Mouse (Mus musculus): ENCODE results near the gene Rangap1.
"Not testable (repeated sequence)": the region's sequence is repeated elsewhere in the genome, so short reads cannot be mapped to it uniquely, and the experiment has no call there.

Gene Rangap1

DNA sequence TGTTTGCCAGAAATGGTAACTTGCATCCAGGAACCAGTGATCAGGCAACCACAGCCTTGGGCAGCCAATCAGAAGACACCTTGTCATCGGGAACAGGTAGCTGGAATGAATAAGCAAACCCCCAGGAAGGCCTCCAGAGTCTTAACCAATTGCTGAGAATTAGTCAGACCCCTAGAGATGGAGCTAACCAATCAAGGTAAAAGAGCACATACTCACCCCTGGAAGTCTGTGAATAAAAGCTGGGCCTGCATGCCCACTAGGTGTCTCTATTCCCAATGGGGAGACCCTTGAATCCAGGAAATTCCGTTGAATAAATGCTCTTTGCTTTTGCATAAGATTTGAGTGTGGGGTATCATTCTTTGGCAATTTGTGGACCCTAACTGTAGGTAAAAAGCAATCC is 5.4 kb downstream of the Rangap1 start:
- no peak for DNase-seq (ENCODE audit: low spot score)

DNA sequence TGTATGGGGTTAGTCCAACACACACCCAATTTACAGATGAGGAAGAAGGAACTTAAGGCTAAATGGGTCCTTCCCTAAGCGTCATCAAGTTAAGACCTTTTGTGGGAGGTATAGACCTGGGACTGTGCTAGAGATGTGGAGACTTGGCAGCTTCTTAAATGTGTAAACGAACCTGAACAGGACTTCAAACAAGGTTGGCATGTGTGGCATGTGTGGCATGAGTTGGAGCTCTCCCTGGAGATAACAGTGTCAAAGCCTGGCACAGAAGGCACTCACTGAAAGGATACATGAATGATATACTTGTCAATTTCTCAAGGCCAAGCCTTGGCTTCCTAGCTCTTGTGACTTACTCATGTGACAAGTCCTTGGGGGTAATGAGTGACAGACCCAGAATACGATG is 6.0 kb downstream of the Rangap1 start:
- DNase-seq (ENCODE audit: low spot score), result no peak

DNA sequence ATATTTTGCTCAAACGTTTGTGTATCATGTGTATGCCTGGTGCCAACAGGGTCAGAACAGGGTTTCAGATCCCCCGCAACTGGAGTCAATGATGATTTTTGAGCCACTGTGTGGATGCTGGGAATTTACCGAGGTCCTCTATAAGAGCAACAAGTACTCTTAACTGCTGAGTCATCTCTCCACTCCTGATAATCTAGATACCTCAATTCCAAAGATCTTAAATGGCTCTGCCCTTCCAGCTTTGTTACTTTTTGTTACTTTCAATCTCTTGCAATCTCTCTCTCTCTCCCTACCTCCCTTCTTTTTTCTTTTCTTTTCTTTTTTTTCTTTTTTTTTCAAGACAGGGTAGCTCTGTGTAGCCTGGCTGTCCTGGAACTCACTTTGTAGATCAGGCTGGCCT is 10.3 kb downstream of the Rangap1 start:
- no peak for DNase-seq (ENCODE audit: low spot score)

DNA sequence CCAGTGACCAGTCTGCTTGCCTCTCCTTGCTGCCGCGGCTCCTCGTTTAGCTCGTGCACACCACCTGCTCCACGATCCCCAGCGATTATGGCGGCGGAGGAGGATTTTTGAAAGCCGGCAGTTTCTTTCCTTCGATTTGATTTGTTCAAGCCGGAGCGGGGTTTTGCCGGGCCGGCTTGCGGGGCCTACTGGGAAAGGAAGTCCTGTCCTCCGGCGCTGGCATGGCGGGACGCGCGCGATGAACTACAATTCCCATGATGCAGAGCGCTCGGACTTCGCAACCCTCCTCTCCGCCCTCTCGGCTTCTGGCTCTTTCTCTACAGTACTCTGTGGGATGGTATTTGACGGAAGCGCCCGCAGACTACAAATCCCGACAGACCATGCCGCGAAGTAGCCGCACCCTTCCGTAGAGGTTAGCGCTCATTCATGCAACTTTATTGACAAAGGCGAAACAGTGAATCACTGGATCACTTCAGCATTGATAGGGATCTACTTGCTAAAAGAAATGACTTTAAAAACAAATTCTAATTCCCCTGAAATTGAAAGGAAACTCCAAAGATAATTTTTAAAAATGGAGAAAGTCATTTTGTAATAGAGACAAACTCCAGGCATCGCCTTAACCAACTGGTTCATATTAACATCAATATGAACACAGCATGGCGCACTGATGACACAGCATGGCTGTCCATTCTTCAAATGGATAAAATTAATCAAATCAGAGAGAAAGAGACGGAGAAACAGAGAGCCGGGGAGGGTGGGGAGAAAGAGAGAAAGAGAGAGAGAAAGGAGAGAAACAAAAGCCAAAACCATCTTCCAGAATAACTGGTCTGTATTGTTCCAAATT is 15.3 kb downstream of the Rangap1 start:
- peak; percentile 100 for DNase-seq (ENCODE audit: low spot score)

- DNase-seq (ENCODE audit: low spot score), result peak; percentile 38
These were observed 16.0 kb downstream of the Rangap1 start for GRCm38 (mm10) chr15:81729241-81729791.

GRCm38 (mm10) chr15:81725965-81726364 is 19.4 kb downstream of the Rangap1 start:
- DNase-seq (ENCODE audit: low spot score), result no peak

- no peak for DNase-seq (ENCODE audit: low spot score)
These were observed 21.7 kb downstream of the Rangap1 start for GRCm38 (mm10) chr15:81723653-81724052.

GRCm38 (mm10) chr15:81722361-81722760 is 23.0 kb downstream of the Rangap1 start:
- no peak for DNase-seq (ENCODE audit: low spot score)

- DNase-seq (ENCODE audit: low spot score), result no peak
These were observed 26.2 kb downstream of the Rangap1 start for GRCm38 (mm10) chr15:81719139-81719531.

DNA sequence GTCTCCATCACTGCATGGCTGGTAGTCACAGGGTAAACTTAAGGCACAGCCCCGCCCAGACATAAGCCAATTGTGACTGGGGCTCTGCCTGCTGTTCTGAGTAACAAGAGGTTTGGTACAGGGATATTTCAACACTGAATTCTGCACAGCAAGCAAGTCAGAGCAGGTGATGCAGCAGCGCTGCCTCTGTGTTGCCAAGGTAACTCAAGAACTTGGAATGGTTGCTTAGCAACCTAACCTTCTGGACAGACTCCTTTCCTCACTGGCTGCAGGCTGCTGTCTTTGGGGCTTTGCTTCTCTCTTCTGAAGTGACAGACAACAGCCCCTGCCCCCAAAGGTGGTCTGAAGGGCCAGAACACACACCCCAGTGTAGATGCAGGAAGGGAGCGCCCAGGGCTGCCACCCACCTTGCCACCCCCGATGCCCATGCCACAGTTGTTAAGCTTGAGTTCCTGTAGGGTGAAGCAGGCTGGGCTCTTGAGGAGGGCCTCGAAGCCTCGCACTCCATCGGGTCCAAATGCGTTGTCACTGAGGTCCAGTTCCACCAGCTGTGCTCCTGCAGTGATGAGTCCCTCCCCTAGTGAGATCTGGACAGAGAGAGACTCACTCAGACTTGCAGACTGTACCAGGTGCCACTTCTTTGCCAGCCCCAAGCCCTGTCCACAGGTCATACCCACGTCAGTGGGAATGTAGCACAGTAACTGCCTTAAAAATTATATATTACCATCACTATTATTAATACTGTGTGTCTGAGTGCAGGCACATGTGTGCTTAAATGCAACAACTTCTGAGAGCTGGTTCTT is 26.8 kb downstream of the Rangap1 start:
- no peak for DNase-seq (ENCODE audit: low spot score)

DNA sequence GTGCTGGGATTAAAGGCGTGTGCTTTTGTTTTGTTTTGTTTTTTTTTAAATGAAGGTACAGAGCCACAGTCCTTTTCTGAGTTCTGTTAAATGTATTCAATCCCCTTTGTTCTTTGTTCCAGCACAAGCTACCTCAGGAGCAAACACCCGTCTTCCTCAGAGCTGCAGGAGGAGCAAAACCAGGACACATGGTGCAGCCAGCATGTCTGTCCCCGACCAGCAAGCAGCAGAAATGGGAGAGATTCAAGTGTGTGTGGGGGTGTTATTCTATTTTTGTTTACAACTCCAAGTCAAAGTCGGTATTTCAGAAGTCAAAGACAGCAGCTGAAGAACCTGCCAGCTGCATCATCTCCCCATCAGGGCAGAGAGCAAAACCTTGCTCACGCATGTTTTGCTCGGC is 31.6 kb downstream of the Rangap1 start:
- no peak for DNase-seq (ENCODE audit: low spot score)

DNA sequence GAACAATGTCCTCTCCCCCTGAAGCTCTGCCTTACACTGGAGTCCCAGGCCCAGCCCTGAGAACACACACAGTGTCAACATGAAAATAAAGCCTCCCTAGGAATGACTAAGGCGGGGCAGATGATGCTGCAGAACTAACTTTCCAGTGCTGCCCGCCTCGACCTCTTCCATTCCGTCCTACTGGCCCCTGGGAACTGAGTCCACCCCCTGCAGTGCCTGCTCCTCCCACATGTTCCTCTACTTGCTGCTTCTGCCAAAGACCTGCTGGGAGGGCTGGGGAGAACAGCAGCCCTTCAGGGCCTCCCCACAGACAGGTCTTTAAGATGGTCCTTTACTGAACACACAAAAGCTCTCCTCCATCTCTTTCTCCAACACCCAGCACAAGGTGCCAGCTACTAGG is 34.5 kb downstream of the Rangap1 start:
- no peak for DNase-seq (ENCODE audit: low spot score)

GRCm38 (mm10) chr15:81709686-81710085 is 35.6 kb downstream of the Rangap1 start:
- DNase-seq (ENCODE audit: low spot score), result no peak

- DNase-seq (ENCODE audit: low spot score), result no peak
These were observed 36.3 kb downstream of the Rangap1 start for GRCm38 (mm10) chr15:81708991-81709390.

- no peak for DNase-seq (ENCODE audit: low spot score)
These were observed 42.2 kb downstream of the Rangap1 start for GRCm38 (mm10) chr15:81703094-81703489.

- DNase-seq (ENCODE audit: low spot score), result peak; percentile 47
These were observed 42.8 kb downstream of the Rangap1 start for GRCm38 (mm10) chr15:81702306-81703093.

- DNase-seq (ENCODE audit: low spot score), result not testable (repeated sequence)
These were observed 44.0 kb downstream of the Rangap1 start for GRCm38 (mm10) chr15:81701350-81701749.

DNA sequence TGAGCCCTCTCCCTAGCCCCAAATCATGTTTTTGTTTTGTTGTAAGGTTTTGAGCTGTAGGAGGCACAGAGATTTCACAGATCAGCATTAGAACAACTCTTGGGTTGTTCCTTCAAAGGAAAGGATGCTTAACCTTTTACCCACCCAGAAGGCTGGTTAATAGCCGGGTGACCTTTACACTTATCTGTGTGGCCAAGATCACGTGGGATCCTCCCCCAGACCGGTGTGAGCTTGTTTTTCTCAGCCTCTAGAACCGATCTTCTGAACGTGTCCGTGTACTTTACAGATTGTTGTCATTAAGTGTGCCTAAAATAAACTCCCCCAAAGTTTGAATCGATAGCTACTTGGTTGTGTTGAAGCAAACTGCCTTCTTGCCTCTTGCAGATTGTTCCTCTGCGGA is 44.7 kb downstream of the Rangap1 start:
- DNase-seq (ENCODE audit: low spot score), result peak; percentile 83

DNA sequence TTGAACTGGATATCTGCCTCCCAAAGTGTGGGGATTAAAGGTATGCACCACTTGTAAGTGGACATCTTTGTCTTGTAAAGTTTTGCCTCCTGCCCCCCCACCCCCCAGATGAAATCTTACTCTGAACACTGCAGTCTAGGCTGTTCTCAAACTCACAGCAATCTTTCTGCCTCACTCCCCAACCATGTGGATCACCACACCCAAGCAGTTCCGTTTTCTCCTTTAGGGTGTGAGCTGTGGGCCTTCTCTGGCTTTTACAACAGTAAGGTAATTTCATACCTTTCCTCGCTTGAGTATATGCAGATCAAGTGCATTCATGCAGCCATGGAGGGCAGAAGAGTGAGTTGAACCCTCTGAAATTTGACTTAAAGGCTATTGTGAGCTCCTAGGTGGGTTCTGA is 45.2 kb downstream of the Rangap1 start:
- DNase-seq (ENCODE audit: low spot score), result no peak

- peak; percentile 58 for DNase-seq (ENCODE audit: low spot score)
These were observed 46.8 kb downstream of the Rangap1 start for GRCm38 (mm10) chr15:81698532-81698931.

DNA sequence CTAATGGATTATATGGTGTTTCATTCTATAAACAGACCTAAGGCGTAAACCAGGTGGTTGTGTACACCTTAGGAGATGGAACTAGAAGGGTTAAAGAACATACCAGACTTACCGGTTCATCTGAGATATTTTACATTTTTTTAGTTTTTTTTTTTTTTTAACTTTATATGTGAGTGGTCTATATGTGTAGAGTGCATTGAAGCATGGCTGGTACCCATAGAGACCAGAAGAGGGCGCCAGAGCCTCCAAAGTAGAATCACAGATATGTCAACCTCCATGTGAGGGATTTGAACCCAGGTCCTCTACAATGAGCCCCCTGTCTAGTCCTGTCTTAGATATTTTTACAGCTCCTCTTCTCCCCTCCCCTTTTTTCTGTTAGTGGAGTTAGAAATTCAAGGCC is 47.5 kb downstream of the Rangap1 start:
- DNase-seq (ENCODE audit: low spot score), result no peak

DNA sequence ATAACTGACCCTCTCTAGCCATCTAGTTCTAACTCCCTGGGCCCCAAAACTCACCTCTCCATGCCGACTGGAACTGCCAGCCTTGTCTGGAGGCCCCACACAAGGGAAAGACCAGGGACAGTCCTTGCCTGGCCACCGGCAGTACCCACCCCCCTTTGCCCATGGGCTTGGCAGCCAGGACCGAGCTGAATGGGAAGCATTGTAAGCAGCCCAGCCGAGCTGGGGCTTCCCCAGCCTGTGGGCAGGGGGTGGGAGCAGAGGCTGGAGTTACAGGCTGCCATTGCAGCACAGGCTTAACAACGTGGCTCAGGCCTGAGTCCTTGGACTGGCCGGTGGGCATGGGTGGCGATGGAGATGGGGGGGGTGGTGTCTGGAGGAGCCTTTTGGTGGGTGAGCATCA is 48.2 kb downstream of the Rangap1 start, which contains the start of gene Chadl:
Chadl (minus strand) TSS at position 113 of the 400 bp plus-strand sequence.
- no peak for DNase-seq (ENCODE audit: low spot score)
